Mouse (Mus musculus) CH12.LX (cell line): ENCODE measurements around the gene Iqcj. TPM values are rescaled to one million over a fixed set of nuclear protein-coding genes. Genes with fewer than 3 reads are reported as not detected.

Experiments used
- DNase-seq: peaks from one replicate; pipeline ENCODE4 v3.0.0-alpha.2; 2013; ENCODE audit errors: extremely low read depth
- H3K27ac ChIP-seq: 2 replicates; pipeline ENCODE4 v1.5.1; 2012; ENCODE audit warnings: low read depth, mild to moderate bottlenecking, control low read depth, moderate library complexity; ENCODE audit not compliant: insufficient read depth
- H3K27me3 ChIP-seq: replicated peaks from 2 replicates; pipeline ENCODE3; 2012; ENCODE audit warnings: inconsistent platforms
- H3K36me3 ChIP-seq, 2 experiments: replicated peaks in 1 of 2; 2 replicates each; pipeline versions ENCODE3 to v1.6.1; 2012; ENCODE audit warnings: inconsistent platforms in 1 of 2, low read length in 1 of 2, mild to moderate bottlenecking in 1 of 2, mixed read lengths in 1 of 2, moderate library complexity in 1 of 2; ENCODE audit not compliant: control insufficient read depth in 1 of 2, insufficient read depth in 1 of 2
- H3K4me1 ChIP-seq, 2 experiments: 2 replicates each; pipeline ENCODE4 v1.6.1; 2012; ENCODE audit warnings: inconsistent platforms in 1 of 2, moderate library complexity in 1 of 2; ENCODE audit not compliant: insufficient read depth in 2 of 2, control insufficient read depth in 1 of 2
- H3K4me2 ChIP-seq: 2 replicates; pipeline ENCODE4 v1.6.1; 2012; ENCODE audit warnings: low read depth, mild to moderate bottlenecking, control low read depth; ENCODE audit not compliant: poor library complexity, insufficient read depth, severe bottlenecking
- H3K4me3 ChIP-seq, 3 experiments: fragments of 150-350 bp in 1 of 3; sonication (generic) in 1 of 3; replicated peaks in 1 of 3; 2 replicates each; pipeline versions ENCODE3 to v1.5.1; 2011 to 2012; ENCODE audit warnings: low read depth in 2 of 3, low read length in 2 of 3, mild to moderate bottlenecking in 2 of 3, moderate library complexity in 2 of 3, control low read depth in 1 of 3, improper control_type of control experiment in 1 of 3, inconsistent platforms in 1 of 3, mixed read lengths in 1 of 3; ENCODE audit not compliant: poor library complexity in 1 of 3
- H3K79me2 ChIP-seq: replicated peaks from 2 replicates; pipeline ENCODE4 v1.6.1; 2012; ENCODE audit warnings: mild to moderate bottlenecking, moderate library complexity; ENCODE audit not compliant: control insufficient read depth, poor library complexity, insufficient read depth, severe bottlenecking; ENCODE audit errors: extremely low read depth
- H3K9ac ChIP-seq: 2 replicates; pipeline ENCODE4 v1.6.1; 2012; ENCODE audit warnings: low read depth, mild to moderate bottlenecking, control low read depth, moderate library complexity; ENCODE audit not compliant: insufficient read depth
- H3K9me3 ChIP-seq: replicated peaks from 2 replicates; pipeline ENCODE3; 2012; ENCODE audit warnings: low read length, inconsistent platforms, mixed read lengths
- CHD1 ChIP-seq: IDR thresholded peaks from 2 replicates; pipeline ENCODE4 v1.6.1; 2012; ENCODE audit warnings: low read depth, low read length, improper control_type of control experiment, inconsistent platforms
- CHD2 ChIP-seq: IDR thresholded peaks from 2 replicates; pipeline ENCODE4 v1.6.1; 2011; ENCODE audit warnings: low read length, improper control_type of control experiment
- E2F4 ChIP-seq: IDR thresholded peaks from 2 replicates; pipeline ENCODE4 v1.6.1; 2011; ENCODE audit warnings: low read depth, low read length, improper control_type of control experiment; ENCODE audit not compliant: insufficient replicate concordance
- ELF1 ChIP-seq: IDR thresholded peaks from 2 replicates; pipeline ENCODE4 v1.6.1; 2014; ENCODE audit warnings: low read depth, mild to moderate bottlenecking, inconsistent platforms, low read length, improper control_type of control experiment
- ETS1 ChIP-seq: conservative IDR thresholded peaks from 2 replicates; pipeline ENCODE4 v1.6.1; 2012; ENCODE audit warnings: low read depth, mild to moderate bottlenecking, inconsistent platforms, low read length, improper control_type of control experiment, moderate library complexity
- JUN ChIP-seq: IDR thresholded peaks from 2 replicates; pipeline ENCODE4 v1.6.1; 2011; ENCODE audit warnings: low read depth, mild to moderate bottlenecking, low read length, improper control_type of control experiment, moderate library complexity; ENCODE audit not compliant: insufficient read depth
- MAFK ChIP-seq: IDR thresholded peaks from 2 replicates; pipeline ENCODE4 v1.6.1; 2011; ENCODE audit warnings: low read length, improper control_type of control experiment; ENCODE audit not compliant: insufficient replicate concordance
- MAZ ChIP-seq: IDR thresholded peaks from 2 replicates; pipeline ENCODE4 v1.6.1; 2012; ENCODE audit warnings: low read depth, mild to moderate bottlenecking, inconsistent platforms, low read length, improper control_type of control experiment, moderate library complexity
- MXI1 ChIP-seq: IDR thresholded peaks from 2 replicates; pipeline ENCODE4 v1.6.1; 2011; ENCODE audit warnings: mild to moderate bottlenecking, low read depth, low read length, improper control_type of control experiment
- MYC ChIP-seq: IDR thresholded peaks from 2 replicates; pipeline ENCODE4 v1.6.1; 2011; ENCODE audit warnings: low read depth, mild to moderate bottlenecking, improper control_type of control experiment, low read length
- NELFE ChIP-seq: IDR thresholded peaks from 2 replicates; pipeline ENCODE4 v1.6.1; 2011; ENCODE audit warnings: low read depth, low read length, improper control_type of control experiment
- RCOR1 ChIP-seq: conservative IDR thresholded peaks from 2 replicates; pipeline ENCODE4 v1.6.1; 2012; ENCODE audit warnings: low read depth, mild to moderate bottlenecking, inconsistent platforms, low read length, improper control_type of control experiment
- SIN3A ChIP-seq: IDR thresholded peaks from 2 replicates; pipeline ENCODE4 v1.6.1; 2012; ENCODE audit warnings: low read length, improper control_type of control experiment, inconsistent platforms
- SMC3 ChIP-seq: IDR thresholded peaks from 2 replicates; pipeline ENCODE4 v1.6.1; 2011; ENCODE audit warnings: low read depth, low read length, improper control_type of control experiment
- TCF12 ChIP-seq: IDR thresholded peaks from 2 replicates; pipeline ENCODE4 v1.6.1; 2014; ENCODE audit warnings: low read depth, mild to moderate bottlenecking, inconsistent platforms, low read length, improper control_type of control experiment
- UBTF ChIP-seq: IDR thresholded peaks from 2 replicates; pipeline ENCODE4 v1.6.1; 2012; ENCODE audit warnings: low read depth, mild to moderate bottlenecking, inconsistent platforms, low read length, improper control_type of control experiment, moderate library complexity
- USF1 ChIP-seq: IDR thresholded peaks from 2 replicates; pipeline ENCODE4 v1.6.1; 2014; ENCODE audit warnings: low read depth, mild to moderate bottlenecking, inconsistent platforms, low read length, improper control_type of control experiment
- USF2 ChIP-seq: conservative IDR thresholded peaks from 2 replicates; pipeline ENCODE4 v1.6.1; 2011; ENCODE audit warnings: low read depth, low read length, improper control_type of control experiment
- ZC3H11A ChIP-seq: IDR thresholded peaks from 2 replicates; pipeline ENCODE4 v1.6.1; 2012; ENCODE audit warnings: low read depth, mild to moderate bottlenecking, inconsistent platforms, low read length, improper control_type of control experiment
- dilution Hi-C: fragments of 300-500 bp; cut with MboI; formaldehyde crosslinking; loops from 2 replicates; pipeline ENCODE4 v1.14.3; 2020; ENCODE audit warnings: low sequenced_read_pairs; ENCODE audit not compliant: extremely low pct_unique_long_range_greater_than_20kb, extremely low pct_ligation_motif_present
- in situ Hi-C: fragments of 300-500 bp; cut with MboI; formaldehyde crosslinking; loops from 3 replicates; pipeline ENCODE4 v1.14.3; 2019; ENCODE audit warnings: low sequenced_read_pairs, low pct_ligation_motif_present, low pct_unique_long_range_greater_than_20kb, mixed read lengths
- polyA plus RNA-seq: library from polyadenylated mRNA; unstranded; fragments of >175 nt; gene quantifications from 2 replicates; pipeline ENCODE4 v1.2.1, GENCODE M21; 2012; ENCODE audit warnings: low read depth; ENCODE audit not compliant: insufficient read length
- total RNA-seq, 2 experiments: library from RNA; depleted of rRNA; stranded (reverse); fragments of 300-350 nt in 1 of 2; fragments of >200 nt in 1 of 2; gene quantifications; 2 replicates each; pipeline ENCODE4 v1.2.3; 2012 to 2014

Gene Iqcj
- total and polyA plus RNA-seq, 3 experiments, result 0.47 TPM; not detected in 2

DNA sequence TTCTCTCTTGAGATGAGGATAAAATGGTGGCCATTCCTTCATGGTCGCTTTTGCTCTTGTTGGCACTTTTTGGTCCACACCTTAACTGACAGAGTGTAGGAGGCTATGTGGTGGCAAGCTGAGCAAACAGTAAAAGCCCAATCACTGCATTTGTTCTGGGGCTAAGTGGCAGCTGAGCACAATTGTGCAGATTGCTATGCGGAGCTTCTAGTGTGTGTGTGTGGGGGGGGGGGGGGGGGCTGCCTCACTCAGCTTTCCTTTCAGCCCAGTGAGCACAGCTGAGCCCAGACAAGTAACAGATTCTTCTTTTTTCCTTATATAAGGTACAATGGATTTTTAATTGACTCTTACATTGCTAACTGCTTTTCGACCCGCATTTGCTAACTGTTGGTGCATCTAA is 110.4 kb downstream of the Iqcj start:
- H3K9me3 ChIP-seq, result no peaks in the 10 kb centered on the region
- H3K27ac ChIP-seq, result no peak overlapping the region
- H3K4me1 ChIP-seq, result no peaks in the 10 kb centered on the region
- no peak overlapping the region for H3K4me3 ChIP-seq
- in situ Hi-C loops, result no loop called here
- dilution Hi-C loops, result no loop called here
- no peaks in the 10 kb centered on the region for H3K27me3 ChIP-seq
- no peak for DNase-seq
- H3K9ac ChIP-seq, result no peak overlapping the region
- TF ChIP-seq USF1, result no peak
- H3K36me3 ChIP-seq, result no peaks in the 10 kb centered on the region
- H3K79me2 ChIP-seq, result no peaks in the 10 kb centered on the region
- no peak overlapping the region for H3K4me2 ChIP-seq

GRCm38 (mm10) chr3:68012342-68012741 is 120.3 kb downstream of the Iqcj start:
- in situ Hi-C loops (no loop called here), dilution Hi-C loops (no loop called here)
- H3K9me3 ChIP-seq, result no peaks in the 10 kb centered on the region
- no peak overlapping the region for H3K9ac ChIP-seq
- H3K4me3 ChIP-seq, result no peak overlapping the region
- peaks cover 5 to 13% of the 10 kb centered on the region in 2 experiments; a peak in 1 of 4 replicates for H3K4me1 ChIP-seq
- H3K79me2 ChIP-seq, result no peaks in the 10 kb centered on the region
- no peak for DNase-seq
- no peaks in the 10 kb centered on the region for H3K36me3 ChIP-seq
- H3K27ac ChIP-seq, result no peak overlapping the region
- no peak overlapping the region for H3K4me2 ChIP-seq
- TF ChIP-seq UBTF (no peak), CHD2 (no peak), MYC (no peak), RCOR1 (no peak), ETS1 (no peak), MAFK (no peak), JUN (no peak), ZC3H11A (no peak), USF1 (no peak), TCF12 (no peak), ELF1 (no peak), USF2 (no peak), MAZ (no peak), CHD1 (no peak), MXI1 (no peak), SIN3A (no peak), E2F4 (no peak), SMC3 (no peak), NELFE (no peak)
- no peaks in the 10 kb centered on the region for H3K27me3 ChIP-seq
